Mouse (Mus musculus): ENCODE measurements around the gene Gdpgp1.

DNA sequence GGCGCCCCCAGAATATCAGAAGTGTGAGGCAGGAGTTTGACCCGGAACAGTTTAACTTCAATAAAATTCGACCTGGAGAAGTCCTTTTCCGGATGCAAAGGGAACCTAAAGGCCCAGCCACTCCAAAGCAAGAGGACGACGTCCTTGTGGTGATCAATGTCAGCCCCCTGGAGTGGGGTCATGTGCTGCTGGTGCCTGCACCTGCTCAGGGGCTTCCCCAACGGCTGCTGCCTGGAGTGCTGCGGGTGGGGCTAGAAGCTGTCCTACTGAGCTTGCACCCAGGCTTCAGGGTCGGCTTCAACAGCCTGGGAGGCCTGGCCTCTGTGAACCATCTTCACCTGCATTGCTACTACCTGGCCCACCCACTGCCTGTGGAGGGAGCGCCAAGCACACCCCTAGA lies 5.9 kb downstream of the Gdpgp1 start:
- TF ChIP-seq POLR2A (IDR thresholded peaks at IDR 0.05; ENCODE audit: extremely low read depth, insufficient read depth, low read length) = no peak
- TF ChIP-seq CTCF (IDR thresholded peaks at IDR 0.05; ENCODE audit: extremely low read depth, insufficient read depth, low read length) = no peak

Measured in cortical plate, adult 2 months (tissue).